25 mouse cellular contexts compared by ENCODE assay signal in genomic region chr2:27032361-27032760, GRCm38 (mm10). TPM values are rescaled to one million over a fixed set of nuclear protein-coding genes. Genes with fewer than 3 reads are reported as not detected.
DNase-seq lines count a peak whose midpoint lies in the region; ATAC-seq and TF ChIP-seq lines count a peak whose summit lies in the region.
"Had no signal": no experiment of that assay in that cellular context is flagged by ENCODE, and none has a peak within 500 bp of the region (broad histone marks: within the 10 kb centered on the region; RNA-seq: fewer than 3 reads in every experiment).

No protein-coding gene starts in this region.

- H3K4me1 ChIP-seq in hindbrain, postnatal 0 days (ENCODE audit: insufficient read depth, low read length) = peaks cover 4% of the 10 kb centered on the region
- peaks cover 4% of the 10 kb centered on the region for H3K4me1 ChIP-seq in hindbrain, embryonic 16.5 days (ENCODE audit: control insufficient read depth, insufficient read depth, low read depth, low read length)
- peaks cover 4 to 12% of the 10 kb centered on the region in 2 experiments; a peak in 3 of 4 replicates for H3K4me1 ChIP-seq in MEL (ENCODE audit: control insufficient read depth in 1 of 2, insufficient read depth in 2 of 2, low read length in 2 of 2)
- peaks cover 4% of the 10 kb centered on the region; the same call in 1 of the 2 replicates for H3K4me1 ChIP-seq in lung, adult 2 months (ENCODE audit: control insufficient read depth, insufficient read depth, low read length)

- intact Hi-C loops in left cerebral cortex, adult 2 months (cut with DNase I) = no loop called here
- intact Hi-C loops in left cerebral cortex, postnatal 36 days (cut with DNase I) = no loop called here

- TF ChIP-seq RAD21 in MEL (IDR thresholded peaks at IDR 0.05; ENCODE audit: low read depth, low read length) = peak; percentile 17; the same call in 1 of the 2 replicates

- H3K9ac ChIP-seq in hindbrain, postnatal 0 days (replicated peaks; ENCODE audit: low read length) = no peak overlapping the region
- H3K9ac ChIP-seq in hindbrain, embryonic 16.5 days (ENCODE audit: low read depth, low read length) = no peak overlapping the region
- H3K9ac ChIP-seq in MEL (ENCODE audit: control insufficient read depth, low read depth, low read length, poor library complexity, severe bottlenecking) = no peak overlapping the region
- H3K9ac ChIP-seq: heart, embryonic 13.5 days; hindbrain, embryonic 12.5 days had no signal

- H3K36me3 ChIP-seq in hindbrain, postnatal 0 days (ENCODE audit: insufficient read depth, low read length) = no peaks in the 10 kb centered on the region
- no peaks in the 10 kb centered on the region for H3K36me3 ChIP-seq in hindbrain, embryonic 16.5 days (ENCODE audit: control insufficient read depth, insufficient read depth, low read length)
- H3K36me3 ChIP-seq in MEL (ENCODE audit: control insufficient read depth in 1 of 2, insufficient read depth in 2 of 2, low read length in 2 of 2) = peaks cover 0 to 6% of the 10 kb centered on the region in 2 experiments; a peak in 2 of 4 replicates
- H3K36me3 ChIP-seq: embryonic facial prominence, embryonic 10.5 days; G1E; heart, embryonic 13.5 days; hindbrain, embryonic 12.5 days had no signal

- no peak for TF ChIP-seq EP300 in MEL (IDR thresholded peaks at IDR 0.05; ENCODE audit: low read depth in 1 of 2, low read length in 2 of 2)

- TF ChIP-seq CTCF in hindbrain, postnatal 0 days (IDR thresholded peaks at IDR 0.05; ENCODE audit: low read depth) = peak; percentile 34
- peak; percentile 32 for TF ChIP-seq CTCF in left cerebral cortex, adult 2 months (IDR thresholded peaks at IDR 0.05)
- TF ChIP-seq CTCF in MEL (IDR thresholded peaks at IDR 0.05 in 2 of 3, conservative IDR thresholded peaks at IDR 0.05 in 1 of 3; ENCODE audit: control insufficient read depth in 1 of 3, insufficient read depth in 1 of 3, low read depth in 2 of 3, low read length in 3 of 3, poor library complexity in 1 of 3, severe bottlenecking in 1 of 3) = peak in 1 of 3 experiments; percentile 57; a peak in 2 of 6 replicates
- no peak for TF ChIP-seq CTCF in lung, adult 2 months (IDR thresholded peaks at IDR 0.05; ENCODE audit: insufficient read depth, low read length)

- H3K4me2 ChIP-seq in hindbrain, postnatal 0 days (ENCODE audit: low read depth, low read length) = no peak overlapping the region
- H3K4me2 ChIP-seq in hindbrain, embryonic 16.5 days (ENCODE audit: low read length) = no peak overlapping the region
- H3K4me2 ChIP-seq: heart, embryonic 13.5 days; hindbrain, embryonic 12.5 days had no signal

- TF ChIP-seq POLR2A in MEL (IDR thresholded peaks at IDR 0.05; ENCODE audit: control insufficient read depth in 1 of 2, insufficient read depth in 1 of 2, low read depth in 1 of 2, low read length in 2 of 2, poor library complexity in 1 of 2) = no peak
- no peak for TF ChIP-seq POLR2A in lung, adult 2 months (IDR thresholded peaks at IDR 0.05; ENCODE audit: borderline replicate concordance, extremely low read depth, low read depth, low read length)

- no peaks in the 10 kb centered on the region for H3K9me3 ChIP-seq in hindbrain, postnatal 0 days (ENCODE audit: low read length)
- H3K9me3 ChIP-seq in hindbrain, embryonic 16.5 days (ENCODE audit: control insufficient read depth, low read length) = no peaks in the 10 kb centered on the region
- no peaks in the 10 kb centered on the region for H3K9me3 ChIP-seq in MEL (replicated peaks; ENCODE audit: insufficient read depth, low read length)
- H3K9me3 ChIP-seq: embryonic facial prominence, embryonic 10.5 days; G1E; heart, embryonic 13.5 days; hindbrain, embryonic 12.5 days had no signal

- 73% methylated on average over 2 of the region's 2 CpGs for WGBS in hindbrain, postnatal 0 days
- 73% methylated on average over 2 of the region's 2 CpGs for WGBS in hindbrain, embryonic 16.5 days
- WGBS in lung, adult 2 months = 55% methylated on average over 2 of the region's 2 CpGs

- no peak for DNase-seq in hindbrain, postnatal 0 days (ENCODE audit: low spot score)
- no peak for DNase-seq in left cerebral cortex, adult 2 months (ENCODE audit: extremely low spot score in 1 of 2, low spot score in 2 of 2)
- no peak for DNase-seq in left cerebral cortex, postnatal 36 days (ENCODE audit: low spot score in 2 of 2)
- DNase-seq in 3T3-L1 (ENCODE audit: low read depth, low spot score) (peak; percentile 48), MEL (ENCODE audit: low read depth, low spot score) (peak; percentile 42)
- DNase-seq in cerebellum, adult 11 months = no peak
- DNase-seq in lung, adult 2 months = no peak
- DNase-seq: adrenal gland, postnatal 14 days; cerebellum, adult 2 months; cerebellum, postnatal 10 days; gastrocnemius, postnatal 36 days; heart, adult 11 months; heart, postnatal 4 days had no signal

- no peak overlapping the region for H3K27ac ChIP-seq in hindbrain, postnatal 0 days
- H3K27ac ChIP-seq in hindbrain, embryonic 16.5 days (ENCODE audit: low read depth, low read length) = no peak overlapping the region
- no peak overlapping the region for H3K27ac ChIP-seq in left cerebral cortex, adult 2 months
- H3K27ac ChIP-seq in MEL (ENCODE audit: control insufficient read depth, low read depth, low read length) = no peak overlapping the region
- H3K27ac ChIP-seq: embryonic facial prominence, embryonic 10.5 days; heart, embryonic 13.5 days; hindbrain, embryonic 12.5 days had no signal

- no peaks in the 10 kb centered on the region for H3K79me2 ChIP-seq in MEL (ENCODE audit: control insufficient read depth, insufficient read depth, low read length, poor library complexity)

- H3K27me3 ChIP-seq in hindbrain, postnatal 0 days (ENCODE audit: insufficient read depth, low read length) = no peaks in the 10 kb centered on the region
- no peaks in the 10 kb centered on the region for H3K27me3 ChIP-seq in hindbrain, embryonic 16.5 days (replicated peaks; ENCODE audit: control insufficient read depth, insufficient read depth, low read length)
- no peaks in the 10 kb centered on the region for H3K27me3 ChIP-seq in MEL (ENCODE audit: control insufficient read depth in 1 of 2, insufficient read depth in 2 of 2, low read length in 2 of 2)

- no peak overlapping the region for H3K4me3 ChIP-seq in hindbrain, postnatal 0 days (ENCODE audit: low read length)
- H3K4me3 ChIP-seq in hindbrain, embryonic 16.5 days (ENCODE audit: low read length) = no peak overlapping the region
- no peak overlapping the region for H3K4me3 ChIP-seq in left cerebral cortex, adult 2 months
- H3K4me3 ChIP-seq in MEL (ENCODE audit: control insufficient read depth in 1 of 2, insufficient read depth in 1 of 2, low read depth in 2 of 2, low read length in 2 of 2) = no peak overlapping the region
- no peak overlapping the region for H3K4me3 ChIP-seq in lung, adult 2 months (replicated peaks; ENCODE audit: extremely low read depth, low read depth, low read length)
- H3K4me3 ChIP-seq: embryonic facial prominence, embryonic 10.5 days; heart, embryonic 13.5 days; hindbrain, embryonic 12.5 days had no signal

- ATAC-seq in hindbrain, postnatal 0 days = no peak
- no peak for ATAC-seq in hindbrain, embryonic 16.5 days
- ATAC-seq: activated CD4-positive, CD25-positive, alpha-beta regulatory T cell, adult 4 months; forebrain, embryonic 14.5 days; Patski had no signal

RNA-seq across cellular contexts. Expression of gene Slc2a6, which starts 4.6 kb away (rescaled TPM):
- total RNA-seq in hindbrain, postnatal 0 days (2014; rRNA removed) = 29.2 and 30.9 TPM in 2 replicates
- polyA plus RNA-seq in hindbrain, postnatal 0 days (2015; fragmentation: Nextera tagmentation; extraction: Ambion mirVana) = 16.7 and 19.2 TPM in 2 replicates
- 18.0 and 21.6 TPM in 2 replicates for polyA plus RNA-seq in hindbrain, embryonic 16.5 days (2015; fragmentation: Nextera tagmentation; extraction: Ambion mirVana)
- 10 to 100 TPM; 28.9 to 29.1 TPM for total RNA-seq in left cerebral cortex, adult 2 months (2021)
- total RNA-seq in left cerebral cortex, postnatal 36 days (2021) = 10 to 100 TPM; 32.2 to 32.4 TPM
- 2.3 and 2.6 TPM in 2 replicates for total RNA-seq in MEL (2012; rRNA removed)
- polyA plus RNA-seq in MEL (2012; ENCODE audit: insufficient read depth in 1 of 2, insufficient read length in 2 of 2, low read depth in 1 of 2, low replicate concordance in 2 of 2, missing spikeins in 1 of 2) = 1 to 10 TPM in 1 of 2 experiments, not detected in 1; 3.2 TPM
- polyA plus RNA-seq in lung, adult 2 months (2012; rRNA removed) = 6.2 and 9.5 TPM in 2 replicates
- total RNA-seq: gastrocnemius, postnatal 36 days had no signal
- polyA plus RNA-seq: G1E; heart, embryonic 13.5 days had no signal

RNA-seq across cellular contexts. Expression of gene Cacfd1, which starts 22.6 kb away (rescaled TPM):
- total RNA-seq in hindbrain, postnatal 0 days (2014; rRNA removed) = 50.1 and 50.4 TPM in 2 replicates
- polyA plus RNA-seq in hindbrain, postnatal 0 days (2015; fragmentation: Nextera tagmentation; extraction: Ambion mirVana) = 89.1 and 90.6 TPM in 2 replicates
- polyA plus RNA-seq in hindbrain, embryonic 16.5 days (2015; fragmentation: Nextera tagmentation; extraction: Ambion mirVana) = 103 TPM in 2 replicates
- total RNA-seq in left cerebral cortex, adult 2 months (2021) = 10 to 100 TPM; 46.3 to 48.2 TPM
- total RNA-seq in left cerebral cortex, postnatal 36 days (2021) = 10 to 100 TPM; 41.5 to 50.0 TPM
- total RNA-seq in MEL (2012; rRNA removed) = 15.2 and 19.1 TPM in 2 replicates
- 10 to 100 TPM in 1 of 2 experiments, not detected in 1; 60.7 TPM for polyA plus RNA-seq in MEL (2012; ENCODE audit: insufficient read depth in 1 of 2, insufficient read length in 2 of 2, low read depth in 1 of 2, low replicate concordance in 2 of 2, missing spikeins in 1 of 2)
- 43.7 and 49.2 TPM in 2 replicates for polyA plus RNA-seq in lung, adult 2 months (2012; rRNA removed)

RNA-seq across cellular contexts. Expression of gene Mymk, which starts 39.6 kb away (rescaled TPM):
- total RNA-seq in hindbrain, postnatal 0 days (2014; rRNA removed) = not detected in 2 replicates
- 0.19 and 0.30 TPM in 2 replicates for polyA plus RNA-seq in hindbrain, postnatal 0 days (2015; fragmentation: Nextera tagmentation; extraction: Ambion mirVana)
- polyA plus RNA-seq in hindbrain, embryonic 16.5 days (2015; fragmentation: Nextera tagmentation; extraction: Ambion mirVana) = 0.21 and 3.5 TPM in 2 replicates
- total RNA-seq in left cerebral cortex, adult 2 months (2021) = under 1 TPM in 1 of 2 experiments, not detected in 1; 0.75 TPM
- under 1 TPM in 1 of 2 experiments, not detected in 1; 0.44 TPM for total RNA-seq in left cerebral cortex, postnatal 36 days (2021)
- total RNA-seq in MEL (2012; rRNA removed) = not detected in 2 replicates
- polyA plus RNA-seq in MEL (2012; ENCODE audit: insufficient read depth in 1 of 2, insufficient read length in 2 of 2, low read depth in 1 of 2, low replicate concordance in 2 of 2, missing spikeins in 1 of 2) = not detected
- 0.19 and 0.32 TPM in 2 replicates for polyA plus RNA-seq in lung, adult 2 months (2012; rRNA removed)
- total RNA-seq: adrenal gland, adult 18-20 months; adrenal gland, postnatal 14 days; heart, postnatal 4 days had no signal
- polyA plus RNA-seq: activated CD4-positive, CD25-positive, alpha-beta regulatory T cell, adult 4 months; forebrain, embryonic 14.5 days; G1E had no signal

RNA-seq across cellular contexts. Expression of gene Adamtsl2, which starts 46.8 kb away (rescaled TPM):
- 8.7 and 9.9 TPM in 2 replicates for total RNA-seq in hindbrain, postnatal 0 days (2014; rRNA removed)
- 4.4 and 5.3 TPM in 2 replicates for polyA plus RNA-seq in hindbrain, postnatal 0 days (2015; fragmentation: Nextera tagmentation; extraction: Ambion mirVana)
- polyA plus RNA-seq in hindbrain, embryonic 16.5 days (2015; fragmentation: Nextera tagmentation; extraction: Ambion mirVana) = 9.6 and 11.8 TPM in 2 replicates
- 10 to 100 TPM; 16.2 to 21.4 TPM for total RNA-seq in left cerebral cortex, adult 2 months (2021)
- total RNA-seq in left cerebral cortex, postnatal 36 days (2021) = 10 to 100 TPM; 22.0 to 22.2 TPM
- not detected in 2 replicates for total RNA-seq in MEL (2012; rRNA removed)
- polyA plus RNA-seq in MEL (2012; ENCODE audit: insufficient read depth in 1 of 2, insufficient read length in 2 of 2, low read depth in 1 of 2, low replicate concordance in 2 of 2, missing spikeins in 1 of 2) = not detected
- polyA plus RNA-seq in lung, adult 2 months (2012; rRNA removed) = 50.7 and 73.0 TPM in 2 replicates
- polyA plus RNA-seq: activated CD4-positive, CD25-positive, alpha-beta regulatory T cell, adult 4 months; G1E had no signal

RNA-seq across cellular contexts. Expression of gene Adamts13, which starts 59.1 kb away (rescaled TPM):
- total RNA-seq in hindbrain, postnatal 0 days (2014; rRNA removed) = not detected in 2 replicates
- not detected in 2 replicates for polyA plus RNA-seq in hindbrain, postnatal 0 days (2015; fragmentation: Nextera tagmentation; extraction: Ambion mirVana)
- polyA plus RNA-seq in hindbrain, embryonic 16.5 days (2015; fragmentation: Nextera tagmentation; extraction: Ambion mirVana) = 0.29 TPM in 1 of 2 replicates, not detected in the other
- 1 to 10 TPM; 1.8 to 2.3 TPM for total RNA-seq in left cerebral cortex, adult 2 months (2021)
- 1 to 10 TPM in 1 of 2 experiments, under 1 TPM in 1; 0.77 to 1.8 TPM for total RNA-seq in left cerebral cortex, postnatal 36 days (2021)
- total RNA-seq in MEL (2012; rRNA removed) = 75.1 and 130 TPM in 2 replicates
- 10 to 100 TPM in 1 of 2 experiments, not detected in 1; 19.7 TPM for polyA plus RNA-seq in MEL (2012; ENCODE audit: insufficient read depth in 1 of 2, insufficient read length in 2 of 2, low read depth in 1 of 2, low replicate concordance in 2 of 2, missing spikeins in 1 of 2)
- 0.83 and 1.1 TPM in 2 replicates for polyA plus RNA-seq in lung, adult 2 months (2012; rRNA removed)
- total RNA-seq: adrenal gland, adult 18-20 months; G1E; gastrocnemius, adult 8-10 months; gastrocnemius, postnatal 36 days; heart, postnatal 4 days had no signal
- polyA plus RNA-seq: activated CD4-positive, CD25-positive, alpha-beta regulatory T cell, adult 4 months; cerebellum, adult 2 months; embryonic facial prominence, embryonic 10.5 days; embryonic facial prominence, embryonic 14.5 days; G1E; heart, postnatal 0 days; hindbrain, embryonic 12.5 days had no signal

Comparison
In these comparisons a context has a peak if more than half of its experiments do, and no peak if none do; other contexts are left out.
1. DNase-seq: peak in 3T3-L1 (single experiment) and MEL (single experiment); none in hindbrain, postnatal 0 days (single experiment), left cerebral cortex, adult 2 months (0 of 2), left cerebral cortex, postnatal 36 days (0 of 2), cerebellum, adult 11 months (single experiment) and lung, adult 2 months (single experiment).